Mouse (Mus musculus): ENCODE measurements around the gene Ccr2. TPM values are rescaled to one million over a fixed set of nuclear protein-coding genes. Genes with fewer than 3 reads are reported as not detected.
"Not testable (repeated sequence)": the region's sequence is repeated elsewhere in the genome, so short reads cannot be mapped to it uniquely, and the experiment has no call there.

Gene Ccr2
- polyA plus RNA-seq, 1 experiment: 0.13 TPM

- Histone ChIP-seq H3K4me1 (ENCODE audit: control insufficient read depth, insufficient read depth, low read length) (no peaks in the 10 kb centered on the region), H3K27ac (ENCODE audit: insufficient read depth, low read length) (no peak overlapping the region), H3K4me3 (replicated peaks; ENCODE audit: insufficient read depth, low read depth, low read length) (no peak overlapping the region), H3K27me3 (ENCODE audit: control insufficient read depth, insufficient read depth, low read length) (no peaks in the 10 kb centered on the region)
- TF ChIP-seq CTCF (IDR thresholded peaks at IDR 0.05; ENCODE audit: borderline replicate concordance, insufficient read depth, low read depth, low read length): no peak
- no peak for TF ChIP-seq POLR2A (IDR thresholded peaks at IDR 0.05; ENCODE audit: borderline replicate concordance, insufficient read depth, low read length)
- no peak for DNase-seq
- 55% methylated on average over 5 of the region's 5 CpGs for WGBS
These were observed 24.6 kb downstream of the Ccr2 start for GRCm38 (mm10) chr9:124126373-124126772.

DNA sequence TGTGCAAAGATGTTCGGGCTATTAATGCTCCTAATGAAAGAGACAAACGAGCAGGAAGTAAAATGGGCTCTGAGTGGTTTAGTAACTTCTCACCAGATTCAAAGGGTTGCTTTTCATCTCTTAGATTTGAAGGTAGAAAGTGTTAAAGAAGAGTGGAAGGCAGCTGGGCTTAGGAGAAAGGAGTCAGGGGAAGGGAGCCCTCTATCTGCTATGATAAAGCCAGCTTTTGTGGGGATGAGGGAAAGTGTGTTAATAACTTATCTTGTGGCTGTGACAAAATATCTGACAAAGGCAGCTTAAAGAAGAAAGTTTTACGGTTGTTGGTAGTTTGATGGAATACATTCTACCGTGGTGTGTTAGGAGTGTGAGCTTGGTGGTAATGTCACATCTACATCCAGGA, 25.7 kb downstream of the Ccr2 start:
- no peaks in the 10 kb centered on the region for H3K4me1 ChIP-seq (ENCODE audit: control insufficient read depth, insufficient read depth, low read length)
- TF ChIP-seq CTCF (IDR thresholded peaks at IDR 0.05; ENCODE audit: borderline replicate concordance, insufficient read depth, low read depth, low read length): no peak
- TF ChIP-seq POLR2A (IDR thresholded peaks at IDR 0.05; ENCODE audit: borderline replicate concordance, insufficient read depth, low read length): no peak
- no peak overlapping the region for H3K27ac ChIP-seq (ENCODE audit: insufficient read depth, low read length)
- 67% methylated on average over 4 of the region's 4 CpGs for WGBS
- DNase-seq: no peak
- H3K27me3 ChIP-seq (ENCODE audit: control insufficient read depth, insufficient read depth, low read length): no peaks in the 10 kb centered on the region
- H3K4me3 ChIP-seq (replicated peaks; ENCODE audit: insufficient read depth, low read depth, low read length): no peak overlapping the region

DNA sequence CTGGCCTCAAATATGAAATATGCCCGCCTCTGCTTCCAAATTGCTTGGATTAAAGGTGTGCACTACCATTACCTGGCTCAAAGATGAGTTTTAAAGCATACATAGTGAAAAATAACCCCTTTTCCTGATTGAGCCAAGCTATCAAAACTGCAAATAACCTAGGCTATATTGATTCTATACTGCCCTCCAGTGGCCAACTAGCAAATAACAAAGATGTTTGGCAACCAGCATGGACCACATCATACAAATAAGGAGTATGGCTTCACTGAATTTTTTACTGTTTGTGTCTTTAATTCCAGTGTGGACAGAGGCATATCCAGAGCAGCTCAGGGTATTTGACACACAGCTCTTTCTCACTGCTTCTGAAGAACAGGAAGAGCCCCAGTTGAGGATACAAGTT, 26.6 kb downstream of the Ccr2 start:
- Histone ChIP-seq H3K27me3 (ENCODE audit: control insufficient read depth, insufficient read depth, low read length) (no peaks in the 10 kb centered on the region), H3K27ac (ENCODE audit: insufficient read depth, low read length) (no peak overlapping the region), H3K4me3 (replicated peaks; ENCODE audit: insufficient read depth, low read depth, low read length) (no peak overlapping the region), H3K4me1 (ENCODE audit: control insufficient read depth, insufficient read depth, low read length) (no peaks in the 10 kb centered on the region)
- peak in 1 of 2 experiments; percentile 2 for DNase-seq
- TF ChIP-seq POLR2A (IDR thresholded peaks at IDR 0.05; ENCODE audit: borderline replicate concordance, insufficient read depth, low read length): no peak
- peak; percentile 27; the same call in 1 of the 2 replicates for TF ChIP-seq CTCF (IDR thresholded peaks at IDR 0.05; ENCODE audit: borderline replicate concordance, insufficient read depth, low read depth, low read length)
- WGBS: 2% methylated on average over 1 of the region's 1 CpGs

GRCm38 (mm10) chr9:124132899-124133298, 31.1 kb downstream of the Ccr2 start:
- WGBS: 78% methylated on average over 2 of the region's 2 CpGs
- H3K27ac ChIP-seq (ENCODE audit: insufficient read depth, low read length); H3K4me1 ChIP-seq (ENCODE audit: control insufficient read depth, insufficient read depth, low read length); H3K4me3 ChIP-seq (replicated peaks; ENCODE audit: insufficient read depth, low read depth, low read length); DNase-seq; H3K27me3 ChIP-seq (ENCODE audit: control insufficient read depth, insufficient read depth, low read length): not testable (repeated sequence)

- 88% methylated on average over 1 of the region's 1 CpGs for WGBS
- not testable (repeated sequence) for H3K27ac ChIP-seq (ENCODE audit: insufficient read depth, low read length); H3K27me3 ChIP-seq (ENCODE audit: control insufficient read depth, insufficient read depth, low read length); H3K4me3 ChIP-seq (replicated peaks; ENCODE audit: insufficient read depth, low read depth, low read length); DNase-seq; H3K4me1 ChIP-seq (ENCODE audit: control insufficient read depth, insufficient read depth, low read length)
These were observed 33.2 kb downstream of the Ccr2 start for GRCm38 (mm10) chr9:124134919-124135318.

DNA sequence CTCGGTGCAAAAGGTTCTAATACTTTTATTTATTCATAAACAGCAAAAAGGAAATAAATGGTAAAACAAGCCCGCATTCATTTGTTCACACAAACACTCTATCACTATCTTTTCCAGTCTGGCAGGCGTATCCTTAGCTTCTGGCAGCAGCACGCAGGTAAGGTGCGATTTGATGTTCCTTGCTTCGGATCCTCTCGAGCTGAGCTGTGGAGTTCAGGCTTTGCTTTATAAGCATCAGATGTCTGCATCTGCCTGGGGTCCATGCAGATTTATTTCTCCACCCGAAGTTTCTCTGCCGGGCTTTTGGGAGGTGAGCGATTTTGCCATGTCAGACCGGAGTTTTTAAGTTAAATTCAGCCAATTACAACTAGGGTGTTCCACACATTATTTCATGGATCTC, 35.9 kb downstream of the Ccr2 start:
- no peak overlapping the region for H3K4me3 ChIP-seq (replicated peaks; ENCODE audit: insufficient read depth, low read depth, low read length)
- H3K27ac ChIP-seq (ENCODE audit: insufficient read depth, low read length): no peak overlapping the region
- no peaks in the 10 kb centered on the region for H3K4me1 ChIP-seq (ENCODE audit: control insufficient read depth, insufficient read depth, low read length)
- H3K27me3 ChIP-seq (ENCODE audit: control insufficient read depth, insufficient read depth, low read length): no peaks in the 10 kb centered on the region
- TF ChIP-seq POLR2A (IDR thresholded peaks at IDR 0.05; ENCODE audit: borderline replicate concordance, insufficient read depth, low read length): no peak
- TF ChIP-seq CTCF (IDR thresholded peaks at IDR 0.05; ENCODE audit: borderline replicate concordance, insufficient read depth, low read depth, low read length): no peak
- WGBS: 85% methylated on average over 11 of the region's 11 CpGs
- DNase-seq: no peak

DNA sequence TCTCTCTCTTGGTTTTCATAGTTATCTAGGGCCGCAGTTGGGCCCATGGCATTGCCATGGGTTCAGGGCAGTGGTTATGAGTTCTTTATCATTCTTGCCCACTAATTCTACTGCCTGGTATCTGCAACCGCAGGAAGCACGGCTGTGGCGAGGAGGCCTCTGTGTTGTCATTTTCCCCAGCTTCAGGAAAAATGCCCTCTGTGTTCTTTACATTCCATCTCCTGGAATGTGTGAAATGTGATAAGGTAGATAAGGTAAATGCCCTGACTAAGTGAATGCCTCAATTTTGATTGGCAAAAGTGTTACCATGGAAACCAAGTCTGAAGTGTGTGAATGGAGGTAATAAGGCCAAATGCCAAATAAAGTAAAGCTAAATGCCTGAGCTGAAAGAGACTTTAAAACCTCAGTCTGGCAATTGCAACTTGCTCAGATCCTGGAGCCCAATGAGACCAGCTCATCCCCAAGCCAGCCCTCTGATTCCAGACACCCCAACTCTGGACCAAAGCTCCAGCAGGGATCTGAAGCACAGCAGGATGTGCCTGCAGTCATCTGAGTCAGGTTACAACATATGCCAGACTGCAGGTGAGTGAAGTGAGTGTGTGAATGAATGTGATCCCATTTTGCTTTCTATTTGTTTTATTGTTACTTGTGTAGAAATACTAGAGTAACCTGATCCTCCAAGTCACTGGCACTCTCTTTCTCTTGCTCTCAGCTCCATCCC, 36.5 kb downstream of the Ccr2 start:
- H3K27ac ChIP-seq (ENCODE audit: insufficient read depth, low read length): no peak overlapping the region
- H3K4me1 ChIP-seq (ENCODE audit: control insufficient read depth, insufficient read depth, low read length): no peaks in the 10 kb centered on the region
- no peak overlapping the region for H3K4me3 ChIP-seq (replicated peaks; ENCODE audit: insufficient read depth, low read depth, low read length)
- no peaks in the 10 kb centered on the region for H3K27me3 ChIP-seq (ENCODE audit: control insufficient read depth, insufficient read depth, low read length)
- 77% methylated on average over 4 of the region's 4 CpGs for WGBS
- DNase-seq: no peak
- TF ChIP-seq POLR2A (IDR thresholded peaks at IDR 0.05; ENCODE audit: borderline replicate concordance, insufficient read depth, low read length): no peak
- no peak for TF ChIP-seq CTCF (IDR thresholded peaks at IDR 0.05; ENCODE audit: borderline replicate concordance, insufficient read depth, low read depth, low read length)

DNA sequence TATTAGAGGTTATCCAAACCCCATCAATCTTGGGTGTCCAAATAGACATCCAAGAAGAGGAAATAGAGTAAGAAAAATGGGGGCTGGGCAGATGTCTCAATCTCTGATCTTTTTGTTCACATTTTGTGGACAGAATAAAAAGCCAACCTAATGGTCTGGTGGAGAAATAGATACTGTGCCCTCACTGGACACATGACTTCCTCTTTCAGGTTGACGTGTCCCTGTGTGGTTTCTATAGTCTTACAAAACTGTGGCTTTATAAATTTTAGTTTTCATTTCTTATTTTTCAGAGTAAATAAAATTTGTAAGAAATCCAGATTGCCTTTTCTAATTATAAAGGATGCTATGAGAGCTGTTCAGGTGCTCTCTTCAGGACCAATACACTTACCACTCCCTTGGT, 41.9 kb downstream of the Ccr2 start:
- Histone ChIP-seq H3K4me3 (replicated peaks; ENCODE audit: insufficient read depth, low read depth, low read length) (no peak overlapping the region), H3K27me3 (ENCODE audit: control insufficient read depth, insufficient read depth, low read length) (no peaks in the 10 kb centered on the region), H3K27ac (ENCODE audit: insufficient read depth, low read length) (no peak overlapping the region), H3K4me1 (ENCODE audit: control insufficient read depth, insufficient read depth, low read length) (no peaks in the 10 kb centered on the region)
- WGBS: 82% methylated on average over 1 of the region's 1 CpGs
- TF ChIP-seq CTCF (IDR thresholded peaks at IDR 0.05; ENCODE audit: borderline replicate concordance, insufficient read depth, low read depth, low read length) (no peak), POLR2A (IDR thresholded peaks at IDR 0.05; ENCODE audit: borderline replicate concordance, insufficient read depth, low read length) (no peak)
- DNase-seq: no peak

Data from cerebellum, adult 2 months (tissue).